Mouse (Mus musculus): Measurements from ENCODE around the gene Flna. TPM values are rescaled to one million over a fixed set of nuclear protein-coding genes. Genes with fewer than 3 reads are reported as not detected.
A peak's percentile ranks its signal among the peaks of the same experiment; 100 is the strongest.
"Not testable (repeated sequence)": the region's sequence is repeated elsewhere in the genome, so short reads cannot be mapped to it uniquely, and the experiment has no call there.

Gene Flna
- polyA plus RNA-seq, 1 experiment from 2014 or later = 233 TPM

- Histone ChIP-seq H3K9me3 (no peaks in the 10 kb centered on the region), H3K4me1 (peaks cover 4% of the 10 kb centered on the region; the same call in 1 of the 2 replicates), H3K9ac (replicated peaks) (peak overlapping the region; percentile 77), H3K27ac (replicated peaks) (peak overlapping the region; percentile 91), H3K27me3 (no peaks in the 10 kb centered on the region), H3K36me3 (peaks cover 32% of the 10 kb centered on the region), H3K4me3 (peak overlapping the region; percentile 61), H3K4me2 (replicated peaks) (peak overlapping the region; percentile 65)
- WGBS = 37% methylated on average over 1 of the region's 1 CpGs
- ATAC-seq (ENCODE audit: low FRiP score, low read depth) = no peak
These were observed 4.5 kb downstream of the Flna start for GRCm38 (mm10) chrX:74245107-74245506.

- Histone ChIP-seq H3K9me3 (no peaks in the 10 kb centered on the region), H3K27me3 (no peaks in the 10 kb centered on the region), H3K4me3 (peak overlapping the region; percentile 61), H3K4me2 (replicated peaks) (peak overlapping the region; percentile 65), H3K9ac (replicated peaks) (peak overlapping the region; percentile 77), H3K36me3 (peaks cover 36% of the 10 kb centered on the region), H3K4me1 (peaks cover 4% of the 10 kb centered on the region; the same call in 1 of the 2 replicates), H3K27ac (replicated peaks) (peak overlapping the region; percentile 91)
- peak; percentile 32 for ATAC-seq (ENCODE audit: low FRiP score, low read depth)
- 28% methylated on average over 3 of the region's 3 CpGs for WGBS
These were observed 5.0 kb downstream of the Flna start for GRCm38 (mm10) chrX:74244614-74245083.

- peaks cover 45% of the 10 kb centered on the region for H3K36me3 ChIP-seq
- no peak for ATAC-seq (ENCODE audit: low FRiP score, low read depth)
- peak overlapping the region; percentile 61 for H3K4me3 ChIP-seq
- 68% methylated on average over 3 of the region's 3 CpGs for WGBS
- peaks cover 4% of the 10 kb centered on the region; the same call in 1 of the 2 replicates for H3K4me1 ChIP-seq
- H3K27ac ChIP-seq (replicated peaks) = peak overlapping the region; percentile 91; the same call in 1 of the 2 replicates
- H3K9me3 ChIP-seq = no peaks in the 10 kb centered on the region
- peak overlapping the region; percentile 77 for H3K9ac ChIP-seq (replicated peaks)
- H3K4me2 ChIP-seq (replicated peaks) = peak overlapping the region; percentile 65
- H3K27me3 ChIP-seq = no peaks in the 10 kb centered on the region
These were observed 5.8 kb downstream of the Flna start for GRCm38 (mm10) chrX:74243807-74244206.

- Histone ChIP-seq H3K4me3 (peak overlapping the region; percentile 61), H3K36me3 (peaks cover 49% of the 10 kb centered on the region), H3K9me3 (no peaks in the 10 kb centered on the region), H3K27ac (replicated peaks) (no peak overlapping the region), H3K4me1 (peaks cover 4% of the 10 kb centered on the region; the same call in 1 of the 2 replicates), H3K27me3 (no peaks in the 10 kb centered on the region), H3K4me2 (replicated peaks) (peak overlapping the region; percentile 65), H3K9ac (replicated peaks) (no peak overlapping the region)
- 78% methylated on average over 2 of the region's 2 CpGs for WGBS
- ATAC-seq (ENCODE audit: low FRiP score, low read depth) = no peak
These were observed 6.2 kb downstream of the Flna start for GRCm38 (mm10) chrX:74243396-74243795.

GRCm38 (mm10) chrX:74240332-74240731, 9.3 kb downstream of the Flna start:
- no peak overlapping the region for H3K4me3 ChIP-seq
- no peaks in the 10 kb centered on the region for H3K27me3 ChIP-seq
- H3K27ac ChIP-seq (replicated peaks) = no peak overlapping the region
- H3K9ac ChIP-seq (replicated peaks) = no peak overlapping the region
- H3K4me2 ChIP-seq (replicated peaks) = no peak overlapping the region
- ATAC-seq (ENCODE audit: low FRiP score, low read depth) = no peak
- peaks cover 74% of the 10 kb centered on the region for H3K36me3 ChIP-seq
- H3K9me3 ChIP-seq = no peaks in the 10 kb centered on the region
- H3K4me1 ChIP-seq = peaks cover 4% of the 10 kb centered on the region; the same call in 1 of the 2 replicates
- 94% methylated on average over 4 of the region's 4 CpGs for WGBS

GRCm38 (mm10) chrX:74233196-74233595, 16.4 kb downstream of the Flna start:
- WGBS = 96% methylated on average over 5 of the region's 5 CpGs
- H3K27ac ChIP-seq (replicated peaks) = no peak overlapping the region
- no peak overlapping the region for H3K4me3 ChIP-seq
- no peaks in the 10 kb centered on the region for H3K4me1 ChIP-seq
- no peak for ATAC-seq (ENCODE audit: low FRiP score, low read depth)
- no peak overlapping the region for H3K4me2 ChIP-seq (replicated peaks)
- no peak overlapping the region for H3K9ac ChIP-seq (replicated peaks)
- no peaks in the 10 kb centered on the region for H3K27me3 ChIP-seq
- H3K36me3 ChIP-seq = peaks cover 95% of the 10 kb centered on the region
- H3K9me3 ChIP-seq = no peaks in the 10 kb centered on the region

- peaks cover 100% of the 10 kb centered on the region for H3K36me3 ChIP-seq
- H3K4me1 ChIP-seq = no peaks in the 10 kb centered on the region
- no peak overlapping the region for H3K4me2 ChIP-seq (replicated peaks)
- WGBS = 72% methylated on average over 1 of the region's 1 CpGs
- no peaks in the 10 kb centered on the region for H3K27me3 ChIP-seq
- H3K9ac ChIP-seq (replicated peaks) = no peak overlapping the region
- no peak overlapping the region for H3K27ac ChIP-seq (replicated peaks)
- no peak overlapping the region for H3K4me3 ChIP-seq
- no peak for ATAC-seq (ENCODE audit: low FRiP score, low read depth)
- H3K9me3 ChIP-seq = no peaks in the 10 kb centered on the region
These were observed 19.6 kb downstream of the Flna start for GRCm38 (mm10) chrX:74230038-74230437.

GRCm38 (mm10) chrX:74220099-74220498, 29.5 kb downstream of the Flna start:
- not testable (repeated sequence) for H3K9me3 ChIP-seq; H3K4me3 ChIP-seq; H3K27me3 ChIP-seq; H3K9ac ChIP-seq (replicated peaks); H3K4me2 ChIP-seq (replicated peaks); H3K4me1 ChIP-seq; H3K27ac ChIP-seq (replicated peaks); ATAC-seq (ENCODE audit: low FRiP score, low read depth)
- 53% methylated on average over 1 of the region's 1 CpGs for WGBS
- peaks cover 24% of the 10 kb centered on the region for H3K36me3 ChIP-seq

GRCm38 (mm10) chrX:74219449-74219848, 30.2 kb downstream of the Flna start:
- H3K4me3 ChIP-seq = no peak overlapping the region
- H3K4me2 ChIP-seq (replicated peaks) = no peak overlapping the region
- H3K27ac ChIP-seq (replicated peaks) = no peak overlapping the region
- no peaks in the 10 kb centered on the region for H3K9me3 ChIP-seq
- no peak for ATAC-seq (ENCODE audit: low FRiP score, low read depth)
- H3K4me1 ChIP-seq = no peaks in the 10 kb centered on the region
- H3K27me3 ChIP-seq = no peaks in the 10 kb centered on the region
- WGBS = 63% methylated on average over 13 of the region's 13 CpGs
- no peak overlapping the region for H3K9ac ChIP-seq (replicated peaks)
- peaks cover 17% of the 10 kb centered on the region for H3K36me3 ChIP-seq

- ATAC-seq (ENCODE audit: low FRiP score, low read depth) = no peak
- no peaks in the 10 kb centered on the region for H3K9me3 ChIP-seq
- no peaks in the 10 kb centered on the region for H3K27me3 ChIP-seq
- H3K9ac ChIP-seq (replicated peaks) = no peak overlapping the region
- peaks cover 9% of the 10 kb centered on the region; the same call in 1 of the 2 replicates for H3K36me3 ChIP-seq
- 90% methylated on average over 4 of the region's 4 CpGs for WGBS
- H3K4me1 ChIP-seq = no peaks in the 10 kb centered on the region
- H3K4me3 ChIP-seq = no peak overlapping the region
- no peak overlapping the region for H3K27ac ChIP-seq (replicated peaks)
- no peak overlapping the region for H3K4me2 ChIP-seq (replicated peaks)
These were observed 31.1 kb downstream of the Flna start for GRCm38 (mm10) chrX:74218496-74218895.

GRCm38 (mm10) chrX:74203556-74203955, 46.1 kb downstream of the Flna start:
- H3K9me3 ChIP-seq = no peaks in the 10 kb centered on the region
- 82% methylated on average over 2 of the region's 2 CpGs for WGBS
- ATAC-seq (ENCODE audit: low FRiP score, low read depth) = no peak

GRCm38 (mm10) chrX:74176959-74177358, 72.7 kb downstream of the Flna start, which contains the start of gene Tktl1:
TSS of gene Tktl1 (plus strand) at chrX:74177259.
- no peak for ATAC-seq (ENCODE audit: low FRiP score, low read depth)
- H3K4me3 ChIP-seq = no peak within 1 kb of the TSS
- no peaks in the 10 kb centered on the region for H3K9me3 ChIP-seq
- H3K27ac ChIP-seq (replicated peaks) = no peak within 1 kb of the TSS
- WGBS = 94% methylated on average over 17 of the region's 17 CpGs
- no peak within 1 kb of the TSS for H3K4me2 ChIP-seq (replicated peaks)
- H3K36me3 ChIP-seq = no peaks in the 10 kb centered on the region
- H3K27me3 ChIP-seq = no peaks in the 10 kb centered on the region
- no peak within 1 kb of the TSS for H3K9ac ChIP-seq (replicated peaks)
- no peaks in the 10 kb centered on the region for H3K4me1 ChIP-seq

More at GRCm38 (mm10) chrX:74203556-74203955, 46.1 kb downstream of the Flna start:
- Histone ChIP-seq H3K4me3 (no peak overlapping the region), H3K9ac (replicated peaks) (no peak overlapping the region), H3K27ac (replicated peaks) (no peak overlapping the region), H3K36me3 (no peaks in the 10 kb centered on the region), H3K4me2 (replicated peaks) (no peak overlapping the region), H3K27me3 (no peaks in the 10 kb centered on the region), H3K4me1 (no peaks in the 10 kb centered on the region)

Data from midbrain, embryonic 12.5 days (tissue).